Mouse (Mus musculus) thymus, postnatal 14 days (tissue): ENCODE data around the gene Mipol1.

Experiments used
- DNase-seq: peaks from one replicate; pipeline ENCODE4 v3.0.0; 2021

Mipol1 gene

GRCm38 (mm10) chr12:57530474-57530873, 300.2 kb downstream of the Mipol1 start:
- no peak for DNase-seq

- no peak for DNase-seq
Measured at GRCm38 (mm10) chr12:57534517-57534878, 304.3 kb downstream of the Mipol1 start.

GRCm38 (mm10) chr12:57534879-57535611, 304.8 kb downstream of the Mipol1 start:
- no peak for DNase-seq

GRCm38 (mm10) chr12:57536056-57536908, 306.1 kb downstream of the Mipol1 start:
- DNase-seq: no peak

- DNase-seq: no peak
Measured at GRCm38 (mm10) chr12:57536909-57537670, 306.9 kb downstream of the Mipol1 start.

- DNase-seq: no peak
Measured at GRCm38 (mm10) chr12:57537791-57538587, 307.8 kb downstream of the Mipol1 start.

- DNase-seq: no peak
Measured at GRCm38 (mm10) chr12:57538588-57539550, 308.6 kb downstream of the Mipol1 start.

- DNase-seq: no peak
Measured at GRCm38 (mm10) chr12:57539551-57539985, 309.3 kb downstream of the Mipol1 start.

GRCm38 (mm10) chr12:57541118-57541517, 310.9 kb downstream of the Mipol1 start:
- DNase-seq: no peak

GRCm38 (mm10) chr12:57541931-57542745, 311.9 kb downstream of the Mipol1 start:
- peak; percentile 32 for DNase-seq

GRCm38 (mm10) chr12:57542746-57543626, 312.8 kb downstream of the Mipol1 start:
- no peak for DNase-seq

GRCm38 (mm10) chr12:57543627-57543991, 313.4 kb downstream of the Mipol1 start:
- no peak for DNase-seq

GRCm38 (mm10) chr12:57544641-57545370, 314.6 kb downstream of the Mipol1 start:
- DNase-seq: peak; percentile 14

GRCm38 (mm10) chr12:57545371-57546241, 315.4 kb downstream of the Mipol1 start:
- DNase-seq: peak; percentile 6
